Mouse (Mus musculus): Measurements from ENCODE around the gene B4galt2.

GRCm38 (mm10) chr4:117835531-117836111 lies 47.7 kb downstream of the B4galt2 start:
- TF ChIP-seq CTCF (IDR thresholded peaks at IDR 0.05; ENCODE audit: control insufficient read depth, insufficient read depth, low read length) (no peak), POLR2A (IDR thresholded peaks at IDR 0.05; ENCODE audit: borderline replicate concordance, control insufficient read depth, low read depth, low read length) (peak; percentile 31; the same call in 1 of the 2 replicates)

Measured in bone marrow, adult 2 months (tissue).